Mouse (Mus musculus) sigmoid colon, adult 10 weeks (tissue): ENCODE measurements around the gene Cfhr2. TPM values are rescaled to one million over a fixed set of nuclear protein-coding genes. Genes with fewer than 3 reads are reported as not detected.

Source experiments
- polyA plus RNA-seq: library from polyadenylated mRNA; stranded (reverse); fragments of 350-450 nt; fragmentation: Illumina TruSeq; extraction: RNeasy Lipid Tissue Mini Kit (QIAGEN cat#74804); gene quantifications from one replicate; pipeline ENCODE4 v1.2.3, GENCODE M21; 2014; ENCODE audit warnings: low read depth, low replicate concordance

Cfhr2 gene
- not detected for polyA plus RNA-seq

DNA sequence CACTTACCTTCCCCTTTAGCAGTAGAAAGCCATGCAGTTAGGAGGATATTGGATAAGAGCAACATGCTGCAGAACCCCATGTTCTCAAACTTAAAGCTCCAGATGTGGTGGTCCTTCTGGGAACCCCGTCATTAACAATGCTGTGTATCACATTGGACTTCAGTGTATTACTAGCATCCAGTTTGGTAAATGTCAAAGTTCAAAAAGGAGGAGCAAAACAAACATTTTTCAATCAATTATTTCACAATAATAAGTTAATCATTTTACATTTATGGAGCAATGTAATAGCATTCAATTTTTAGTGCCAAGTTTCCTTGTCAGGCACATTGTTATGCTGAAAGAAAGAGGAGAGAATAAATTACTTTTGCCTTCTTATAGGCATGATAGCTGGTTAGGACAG, at the start of gene Cfhr2:
Cfhr2 (minus strand) TSS at position 155 of the 400 bp plus-strand sequence.

DNA sequence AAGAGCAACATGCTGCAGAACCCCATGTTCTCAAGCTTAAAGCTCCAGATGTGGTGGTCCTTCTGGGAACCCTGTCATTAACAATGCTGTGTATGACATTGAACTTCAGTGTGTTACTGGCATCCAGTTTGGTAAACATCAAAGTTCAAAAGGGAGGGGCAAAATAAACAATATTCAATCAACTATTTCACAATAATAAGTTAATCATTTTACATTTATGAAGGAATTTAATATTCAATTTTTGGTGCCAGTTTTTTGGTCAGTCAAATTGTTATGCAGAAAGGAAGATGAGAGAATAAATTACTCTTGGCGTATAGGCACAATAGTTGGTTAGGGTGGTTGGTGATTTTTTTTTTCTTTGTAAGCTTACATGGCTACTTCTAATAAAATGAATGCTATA, 77.4 kb downstream of the Cfhr2 start, which contains the start of gene Gm4788:
Gm4788 (minus strand) TSS at position 101 of the 400 bp plus-strand sequence.

Other genes starting within 250 kb of the Cfhr2 start
- not detected for gene Gm4788, start 77.5 kb downstream of the Cfhr2 start, polyA plus RNA-seq